Mouse (Mus musculus) T-helper 2 cell (primary cell): ENCODE results near the gene Rgp1.
"Not testable (repeated sequence)": the region's sequence is repeated elsewhere in the genome, so short reads cannot be mapped to it uniquely, and the experiment has no call there.

Experiments
- in situ Hi-C: fragments of 300-600 bp; cut with MboI, MseI; formaldehyde crosslinking; loops from one replicate; pipeline ENCODE4 v1.15.1; 2025; ENCODE audit warnings: high pct_unique_total_duplicates

The Rgp1 gene

GRCm38 (mm10) chr4:43578376-43579204, at the start of gene Rgp1, which contains the start of gene Gba2:
Rgp1 (plus strand) TSS chr4:43578715.
Gba2 (minus strand) TSS chr4:43578873.
- in situ Hi-C loops = loop anchor here (5.0 kb wide), 1 partner anchor 79 kb away; the partner anchor contains the start of gene Hint2

GRCm38 (mm10) chr4:43530081-43530501, 48.4 kb upstream of the Rgp1 start:
- in situ Hi-C loops = no loop called here

GRCm38 (mm10) chr4:43530581-43530980, 47.9 kb upstream of the Rgp1 start:
- in situ Hi-C loops = no loop called here

- in situ Hi-C loops = no loop called here
Measured at GRCm38 (mm10) chr4:43533270-43533669, 45.2 kb upstream of the Rgp1 start.

- in situ Hi-C loops = no loop called here
Measured at GRCm38 (mm10) chr4:43535628-43536027, 42.9 kb upstream of the Rgp1 start.

GRCm38 (mm10) chr4:43536031-43536430, 42.5 kb upstream of the Rgp1 start:
- in situ Hi-C loops = no loop called here

- in situ Hi-C loops = no loop called here
Measured at GRCm38 (mm10) chr4:43542044-43542443, 36.5 kb upstream of the Rgp1 start.

- in situ Hi-C loops = no loop called here
Measured at GRCm38 (mm10) chr4:43546375-43547047, 32.0 kb upstream of the Rgp1 start.

- in situ Hi-C loops = no loop called here
Measured at GRCm38 (mm10) chr4:43547160-43547559, 31.4 kb upstream of the Rgp1 start.

GRCm38 (mm10) chr4:43549055-43549454, 29.5 kb upstream of the Rgp1 start:
- in situ Hi-C loops = no loop called here

GRCm38 (mm10) chr4:43551854-43552253, 26.7 kb upstream of the Rgp1 start:
- in situ Hi-C loops = not testable (repeated sequence)

GRCm38 (mm10) chr4:43552437-43552836, 26.1 kb upstream of the Rgp1 start:
- in situ Hi-C loops = no loop called here

- in situ Hi-C loops = no loop called here
Measured at GRCm38 (mm10) chr4:43553891-43554290, 24.6 kb upstream of the Rgp1 start.

GRCm38 (mm10) chr4:43555926-43556325, 22.6 kb upstream of the Rgp1 start:
- in situ Hi-C loops = no loop called here

GRCm38 (mm10) chr4:43558028-43558630, 20.4 kb upstream of the Rgp1 start:
- in situ Hi-C loops = no loop called here

GRCm38 (mm10) chr4:43558631-43559356, 19.7 kb upstream of the Rgp1 start:
- in situ Hi-C loops = no loop called here

- in situ Hi-C loops = loop anchor here (10.0 kb wide), 2 partner anchors 535 to 1545 kb away; partner anchors contain the start of genes Pigo and Tomm5
Measured at GRCm38 (mm10) chr4:43559519-43560242, 18.8 kb upstream of the Rgp1 start.

GRCm38 (mm10) chr4:43560243-43560611, 18.3 kb upstream of the Rgp1 start:
- in situ Hi-C loops = loop anchor here (10.0 kb wide), 2 partner anchors 535 to 1545 kb away; partner anchors contain the start of genes Pigo and Tomm5

GRCm38 (mm10) chr4:43560976-43561375, 17.5 kb upstream of the Rgp1 start:
- in situ Hi-C loops = loop anchor here (10.0 kb wide), 2 partner anchors 536 to 1544 kb away; partner anchors contain the start of genes Pigo and Tomm5

- in situ Hi-C loops = loop anchor here (10.0 kb wide), 2 partner anchors 537 to 1543 kb away; partner anchors contain the start of genes Pigo and Tomm5
Measured at GRCm38 (mm10) chr4:43561436-43561996, 17.0 kb upstream of the Rgp1 start.
